Mouse (Mus musculus) liver, postnatal 0 days (tissue): ENCODE data around the gene Tescl. TPM values are rescaled to one million over a fixed set of nuclear protein-coding genes. Genes with fewer than 3 reads are reported as not detected.
A peak's percentile ranks its signal among the peaks of the same experiment; 100 is the strongest.

Experiments
- ATAC-seq: fragments of 200-750 bp; cut with Nextera tagmentation; 2 replicates; pipeline ENCODE4 v1.8.0; 2017; ENCODE audit warnings: mild to moderate bottlenecking, moderate library complexity
- DNase-seq: peaks from one replicate; pipeline ENCODE4 v3.0.0-alpha.2; 2016
- H3K27ac ChIP-seq: fragments of 300-500 bp; sonication (generic); 2 replicates; pipeline ENCODE4 v1.5.1; 2014; ENCODE audit warnings: antibody characterized with exemption, moderate library complexity, mild to moderate bottlenecking, low read depth
- H3K27me3 ChIP-seq: fragments of 300-500 bp; sonication (generic); 2 replicates; pipeline ENCODE4 v1.6.1; 2014; ENCODE audit warnings: low read length, control low read depth, mixed read lengths; ENCODE audit not compliant: insufficient read depth
- H3K36me3 ChIP-seq: fragments of 300-500 bp; sonication (generic); replicated peaks from 2 replicates; pipeline ENCODE4 v1.6.1; 2014; ENCODE audit warnings: mild to moderate bottlenecking, control low read depth, low read length, moderate library complexity, mixed read lengths; ENCODE audit not compliant: insufficient read depth
- H3K4me1 ChIP-seq: fragments of 300-500 bp; sonication (generic); 2 replicates; pipeline ENCODE4 v1.6.1; 2014; ENCODE audit warnings: antibody characterized with exemption, mild to moderate bottlenecking, control low read depth; ENCODE audit not compliant: insufficient read depth
- H3K4me2 ChIP-seq: fragments of 300-500 bp; sonication (generic); 2 replicates; pipeline ENCODE4 v1.6.1; 2014; ENCODE audit warnings: low read depth, mild to moderate bottlenecking, low read length, moderate library complexity, mixed read lengths
- H3K4me3 ChIP-seq: fragments of 300-500 bp; sonication (generic); 2 replicates; pipeline ENCODE4 v1.5.1; 2014; ENCODE audit warnings: low read depth, low read length
- H3K9ac ChIP-seq: fragments of 300-500 bp; sonication (generic); replicated peaks from 2 replicates; pipeline ENCODE4 v1.6.1; 2014; ENCODE audit warnings: mild to moderate bottlenecking, moderate library complexity
- H3K9me3 ChIP-seq: fragments of 300-500 bp; sonication (generic); 2 replicates; pipeline ENCODE4 v1.6.1; 2016; ENCODE audit warnings: mild to moderate bottlenecking, control low read depth, low read length, mixed read lengths
- CTCF ChIP-seq: sonication (generic); IDR thresholded peaks from 2 replicates; pipeline ENCODE4 v1.5.1; 2016; ENCODE audit warnings: antibody characterized with exemption, low read depth
- EP300 ChIP-seq: IDR thresholded peaks from 2 replicates; pipeline ENCODE4 v1.6.1; 2016; ENCODE audit warnings: antibody characterized with exemption, low read depth, mild to moderate bottlenecking
- WGBS: fragments of 180-500 bp; shearing (Covaris S2); extraction: QIAGEN DNeasy Blood & Tissue Kit; methylation state at CpG from one replicate; pipeline ENCODE4 v1.1.7; 2014; ENCODE audit not compliant: insufficient replicate concordance; 5-methylcytosine and 5-hydroxymethylcytosine counted together
- polyA plus RNA-seq: library from polyadenylated mRNA; unstranded; fragments of >200 nt; fragmentation: Nextera tagmentation; extraction: Ambion mirVana; gene quantifications from 2 replicates; pipeline ENCODE4 v1.2.1, GENCODE M21; 2015

Gene Tescl
- polyA plus RNA-seq, 1 experiment from 2014 or later = not detected

DNA sequence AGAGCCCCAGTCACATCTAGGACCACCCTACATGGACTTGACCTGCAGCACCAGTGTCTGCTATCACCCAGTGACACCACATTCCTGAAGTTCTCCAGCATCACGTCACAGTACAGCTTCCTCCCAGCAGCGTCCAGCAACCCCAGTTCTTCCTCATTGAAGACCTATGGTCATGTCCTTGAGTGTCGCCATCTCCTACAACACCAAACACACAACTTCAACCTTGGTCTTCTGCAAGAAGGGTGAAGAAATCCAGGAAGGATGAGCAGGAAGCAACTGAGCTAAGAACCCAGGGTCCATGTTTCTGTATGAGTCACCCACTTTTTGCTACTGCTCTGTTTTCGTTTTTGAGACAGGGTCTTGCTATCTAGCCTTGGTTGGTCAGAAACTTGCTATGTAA lies 11.1 kb downstream of the Tescl start:
- no peak for DNase-seq
- Histone ChIP-seq H3K4me3 (no peak overlapping the region), H3K9me3 (peaks cover 7% of the 10 kb centered on the region; the same call in 1 of the 2 replicates), H3K4me2 (no peak overlapping the region), H3K27ac (no peak overlapping the region), H3K27me3 (0 out of 2 replicates have a peak, but pooled peaks cover 4% of the 10 kb centered on the region), H3K9ac (no peak overlapping the region), H3K36me3 (no peaks in the 10 kb centered on the region), H3K4me1 (peaks cover 2% of the 10 kb centered on the region; the same call in 1 of the 2 replicates)
- TF ChIP-seq EP300 (no peak), CTCF (no peak)
- ATAC-seq = no peak
- WGBS = 62% methylated on average over 4 of the region's 4 CpGs

- peaks cover 13% of the 10 kb centered on the region for H3K4me1 ChIP-seq
- no peak overlapping the region for H3K27ac ChIP-seq
- no peak overlapping the region for H3K4me3 ChIP-seq
- ATAC-seq (no peak), DNase-seq (no peak)
- H3K4me2 ChIP-seq = no peak overlapping the region
- H3K27me3 ChIP-seq = no peaks in the 10 kb centered on the region
- no peak for TF ChIP-seq EP300
- TF ChIP-seq CTCF = no peak
- H3K36me3 ChIP-seq = no peaks in the 10 kb centered on the region
- no peak overlapping the region for H3K9ac ChIP-seq
- WGBS = 23% methylated on average over 6 of the region's 6 CpGs
- peaks cover 2% of the 10 kb centered on the region; the same call in 1 of the 2 replicates for H3K9me3 ChIP-seq
Observed at GRCm38 (mm10) chr7:24318942-24319341, 14.8 kb downstream of the Tescl start.

DNA sequence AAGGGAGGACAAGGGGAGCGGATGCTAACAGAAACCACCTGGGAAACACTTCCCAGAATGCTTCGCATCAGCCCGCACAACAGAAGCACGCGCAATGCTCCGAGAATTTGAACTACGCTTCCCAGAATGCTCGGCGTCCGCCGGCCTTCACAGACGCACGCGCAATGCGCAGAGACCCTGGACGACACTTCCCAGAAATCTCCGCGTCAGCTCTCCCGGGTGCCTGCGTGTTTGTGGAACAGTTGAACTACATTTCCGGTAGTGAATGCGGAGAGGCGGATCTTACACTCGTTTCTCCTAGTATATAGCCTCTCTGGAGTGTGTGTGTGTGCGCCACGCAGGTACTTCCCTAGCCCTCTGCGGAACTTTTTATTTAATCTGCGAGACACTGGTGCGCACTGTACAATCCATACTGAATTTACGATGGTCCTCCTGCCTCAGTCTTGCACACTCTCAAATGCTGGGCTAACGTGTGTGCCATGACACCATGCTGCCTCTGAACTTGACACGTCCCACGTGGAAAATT lies 17.1 kb downstream of the Tescl start, which contains the start of gene Zfp94:
Gene Zfp94, minus strand, starts transcription at position 100 of the 526 bp plus-strand sequence.
- no peaks in the 10 kb centered on the region for H3K36me3 ChIP-seq
- H3K4me1 ChIP-seq = peaks cover 13% of the 10 kb centered on the region
- peak within 1 kb of the TSS; percentile 81 for H3K4me2 ChIP-seq
- peak within 1 kb of the TSS; percentile 52 for H3K27ac ChIP-seq
- H3K9me3 ChIP-seq = no peaks in the 10 kb centered on the region
- DNase-seq = peak; percentile 91
- WGBS = under 1% methylated on average over 33 of the region's 33 CpGs
- H3K4me3 ChIP-seq = peak within 1 kb of the TSS; percentile 55
- no peak for TF ChIP-seq CTCF
- TF ChIP-seq EP300 = no peak
- peak within 1 kb of the TSS; percentile 36 for H3K9ac ChIP-seq
- no peaks in the 10 kb centered on the region for H3K27me3 ChIP-seq
- ATAC-seq = peak; percentile 98

- peaks cover 13% of the 10 kb centered on the region for H3K4me1 ChIP-seq
- H3K9me3 ChIP-seq = no peaks in the 10 kb centered on the region
- 28% methylated on average over 28 of the region's 29 CpGs for WGBS
- H3K4me2 ChIP-seq = peak overlapping the region; percentile 81
- TF ChIP-seq EP300 = no peak
- TF ChIP-seq CTCF = no peak
- peak overlapping the region; percentile 36 for H3K9ac ChIP-seq
- no peak for DNase-seq
- no peaks in the 10 kb centered on the region for H3K36me3 ChIP-seq
- H3K4me3 ChIP-seq = peak overlapping the region; percentile 55
- H3K27ac ChIP-seq = no peak overlapping the region
- peak; percentile 47 for ATAC-seq
- no peaks in the 10 kb centered on the region for H3K27me3 ChIP-seq
Observed at GRCm38 (mm10) chr7:24315726-24316566, 17.8 kb downstream of the Tescl start.

DNA sequence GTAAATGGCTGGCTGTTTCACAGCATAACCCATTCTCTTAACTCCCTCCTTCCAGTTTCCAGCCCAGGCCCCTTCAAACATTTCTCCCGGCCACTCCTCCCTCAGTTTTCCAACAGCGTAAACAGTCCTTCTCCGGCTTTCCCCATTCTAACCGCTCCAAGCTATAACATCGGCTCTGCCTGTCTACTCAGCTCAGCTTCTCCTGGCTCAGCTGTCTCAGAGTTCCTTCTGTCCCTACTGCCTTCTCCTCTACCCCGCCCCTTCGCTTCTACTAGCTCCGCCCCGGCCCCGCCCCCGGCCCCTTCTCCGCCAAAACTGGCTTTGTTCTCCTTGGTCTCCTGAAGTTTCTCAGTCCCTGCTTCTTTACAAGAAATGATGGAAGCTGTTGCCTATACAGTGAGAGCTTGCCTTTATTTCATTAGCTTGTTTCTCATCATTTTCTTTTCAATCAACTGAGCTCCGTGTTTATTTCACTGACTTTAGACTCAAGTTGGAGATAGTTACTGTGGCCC lies 32.9 kb downstream of the Tescl start, which contains the start of gene Zfp61:
Gene Zfp61, minus strand, starts transcription at position 462 of the 512 bp plus-strand sequence.
- H3K9ac ChIP-seq = peak within 1 kb of the TSS; percentile 18; the same call in 1 of the 2 replicates
- DNase-seq (peak; percentile 73), ATAC-seq (peak; percentile 48; the same call in 1 of the 2 replicates)
- WGBS = 4% methylated on average over 13 of the region's 13 CpGs
- peaks cover 15% of the 10 kb centered on the region for H3K4me1 ChIP-seq
- no peaks in the 10 kb centered on the region for H3K36me3 ChIP-seq
- peak within 1 kb of the TSS; percentile 79 for H3K4me3 ChIP-seq
- H3K27me3 ChIP-seq = 0 out of 2 replicates have a peak, but pooled peaks cover 4% of the 10 kb centered on the region
- H3K9me3 ChIP-seq = no peaks in the 10 kb centered on the region
- H3K27ac ChIP-seq = no peak within 1 kb of the TSS
- TF ChIP-seq CTCF (no peak), EP300 (no peak)
- peak within 1 kb of the TSS; percentile 98 for H3K4me2 ChIP-seq
